Mouse (Mus musculus) spleen, postnatal 36 days (tissue): ENCODE results near the gene Lrrc56.
A peak's percentile ranks its signal among the peaks of the same experiment; 100 is the strongest.
"Not testable (repeated sequence)": the region's sequence is repeated elsewhere in the genome, so short reads cannot be mapped to it uniquely, and the experiment has no call there.

Experiments
- DNase-seq, 2 experiments: peaks; one replicate each; pipeline ENCODE4 v3.0.0; 2022; ENCODE audit warnings: low spot score in 2 of 2, mixed read lengths in 1 of 2

Lrrc56 gene

GRCm38 (mm10) chr7:141216894-141217293, 22.9 kb downstream of the Lrrc56 start:
- DNase-seq, result no peak

GRCm38 (mm10) chr7:141217343-141218013, 23.5 kb downstream of the Lrrc56 start:
- DNase-seq, result no peak

- DNase-seq, result no peak
These were observed 24.2 kb downstream of the Lrrc56 start for GRCm38 (mm10) chr7:141218141-141218540.

GRCm38 (mm10) chr7:141218557-141219133, 24.7 kb downstream of the Lrrc56 start:
- no peak for DNase-seq

GRCm38 (mm10) chr7:141219558-141220099, 25.7 kb downstream of the Lrrc56 start:
- DNase-seq, result no peak

- no peak for DNase-seq
These were observed 26.4 kb downstream of the Lrrc56 start for GRCm38 (mm10) chr7:141220377-141220776.

GRCm38 (mm10) chr7:141221249-141222125, 27.5 kb downstream of the Lrrc56 start:
- peak; percentile 94 to 97 for DNase-seq

GRCm38 (mm10) chr7:141222126-141222467, 28.1 kb downstream of the Lrrc56 start:
- no peak for DNase-seq

- no peak for DNase-seq
These were observed 28.8 kb downstream of the Lrrc56 start for GRCm38 (mm10) chr7:141222696-141223215.

GRCm38 (mm10) chr7:141226535-141226934, 32.6 kb downstream of the Lrrc56 start:
- no peak for DNase-seq

GRCm38 (mm10) chr7:141227796-141228195, 33.8 kb downstream of the Lrrc56 start:
- no peak for DNase-seq

- peak; percentile 83 to 85 for DNase-seq
These were observed 34.5 kb downstream of the Lrrc56 start, which contains the start of gene Phrf1 for GRCm38 (mm10) chr7:141228279-141229067. Phrf1 (plus strand) TSS chr7:141228784.

GRCm38 (mm10) chr7:141229702-141230101, 35.7 kb downstream of the Lrrc56 start:
- DNase-seq, result no peak

- no peak for DNase-seq
These were observed 36.6 kb downstream of the Lrrc56 start for GRCm38 (mm10) chr7:141230570-141230969.

- no peak for DNase-seq
These were observed 37.2 kb downstream of the Lrrc56 start for GRCm38 (mm10) chr7:141231111-141231510.

GRCm38 (mm10) chr7:141231551-141231950, 37.6 kb downstream of the Lrrc56 start:
- DNase-seq, result no peak

- DNase-seq, result not testable (repeated sequence)
These were observed 56.5 kb downstream of the Lrrc56 start for GRCm38 (mm10) chr7:141250486-141250885.

GRCm38 (mm10) chr7:141256159-141256558, 62.2 kb downstream of the Lrrc56 start:
- DNase-seq, result no peak
